In the genomic region with DNA sequence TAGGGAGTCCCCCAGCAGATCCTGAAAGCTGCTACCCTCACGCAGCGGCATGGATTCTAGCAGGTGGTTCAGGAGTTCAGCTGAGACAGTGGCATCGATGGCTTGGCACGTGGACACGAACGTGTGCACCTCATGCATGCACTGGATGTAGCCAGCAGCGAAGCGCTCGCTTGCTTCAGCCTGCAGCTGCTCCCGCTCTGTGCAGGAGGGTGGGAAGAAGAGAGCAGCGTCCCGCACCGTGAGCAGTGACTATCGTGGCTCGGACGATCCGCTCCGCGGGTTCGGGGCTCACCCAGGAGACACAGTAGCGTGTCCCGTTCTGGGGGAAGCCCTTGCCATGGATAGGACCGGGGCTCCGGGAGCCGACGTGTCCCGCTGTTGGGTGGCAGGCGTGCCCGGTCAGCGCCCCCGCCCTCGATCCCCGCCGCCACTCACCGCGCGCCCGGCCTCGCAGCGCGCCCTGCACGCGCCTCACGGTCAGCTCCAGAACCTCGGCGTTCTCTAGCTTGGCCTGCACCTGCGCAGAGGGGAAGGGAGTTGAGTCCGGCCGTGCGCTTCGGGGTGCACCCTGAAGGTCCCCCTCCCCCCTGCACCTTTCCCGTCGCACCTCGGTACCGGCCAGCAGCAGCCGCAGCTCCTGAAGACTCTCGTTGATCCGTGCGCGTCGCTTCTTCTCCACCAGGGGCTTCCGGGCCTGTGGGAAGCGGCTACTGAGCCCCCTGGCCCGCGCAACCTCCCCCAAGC, we compare ENCODE assay signal across 8 mouse cellular contexts. TPM values are rescaled to one million over a fixed set of nuclear protein-coding genes. Genes with fewer than 3 reads are reported as not detected.
DNase-seq lines count a peak whose midpoint lies in the region; ATAC-seq and TF ChIP-seq lines count a peak whose summit lies in the region.

No protein-coding gene starts in this region.

- H3K36me3 ChIP-seq in heart, adult 2 months (ENCODE audit: control insufficient read depth, insufficient read depth, low read length): no peaks in the 10 kb centered on the region
- no peaks in the 10 kb centered on the region for H3K36me3 ChIP-seq in ES-Bruce4 (ENCODE audit: control insufficient read depth, insufficient read depth, low read length, poor library complexity, severe bottlenecking)
- H3K36me3 ChIP-seq in heart, embryonic 13.5 days: peaks cover 19% of the 10 kb centered on the region
- no peaks in the 10 kb centered on the region for H3K36me3 ChIP-seq in midbrain, embryonic 11.5 days (ENCODE audit: control insufficient read depth, insufficient read depth, low read length)

- H3K27me3 ChIP-seq in heart, adult 2 months (ENCODE audit: control insufficient read depth, insufficient read depth, low read length): no peaks in the 10 kb centered on the region
- H3K27me3 ChIP-seq in ES-Bruce4 (ENCODE audit: control insufficient read depth, insufficient read depth, low read length, poor library complexity, severe bottlenecking): no peaks in the 10 kb centered on the region
- H3K27me3 ChIP-seq in cerebellum, adult 2 months (ENCODE audit: control insufficient read depth, insufficient read depth, low read length): no peaks in the 10 kb centered on the region
- H3K27me3 ChIP-seq in heart, embryonic 13.5 days (replicated peaks): no peaks in the 10 kb centered on the region
- no peaks in the 10 kb centered on the region for H3K27me3 ChIP-seq in midbrain, embryonic 11.5 days (ENCODE audit: control insufficient read depth, insufficient read depth, low read length)

- peak overlapping the region; percentile 86 for H3K9ac ChIP-seq in heart, adult 2 months (ENCODE audit: low read depth, low read length)
- peak overlapping the region; percentile 67 for H3K9ac ChIP-seq in ES-Bruce4 (ENCODE audit: low read depth, poor library complexity, severe bottlenecking)
- H3K9ac ChIP-seq in heart, embryonic 13.5 days: peak overlapping the region; percentile 91
- peak overlapping the region; percentile 94 for H3K9ac ChIP-seq in midbrain, embryonic 11.5 days (ENCODE audit: low read length)

- TF ChIP-seq POLR2A in heart, adult 2 months (IDR thresholded peaks at IDR 0.05; ENCODE audit: insufficient read depth, low read depth, low read length): no peak
- TF ChIP-seq POLR2A in ES-Bruce4 (IDR thresholded peaks at IDR 0.05; ENCODE audit: insufficient read depth, low read length): no peak
- no peak for TF ChIP-seq POLR2A in cerebellum, adult 2 months (IDR thresholded peaks at IDR 0.05; ENCODE audit: borderline replicate concordance, insufficient read depth, low read length)

- peaks cover 5% of the 10 kb centered on the region for H3K4me1 ChIP-seq in heart, adult 2 months (ENCODE audit: control insufficient read depth, insufficient read depth, low read length)
- H3K4me1 ChIP-seq in ES-Bruce4 (ENCODE audit: control insufficient read depth, insufficient read depth, low read length): no peaks in the 10 kb centered on the region
- peaks cover 13% of the 10 kb centered on the region; the same call in 1 of the 2 replicates for H3K4me1 ChIP-seq in cerebellum, adult 2 months (ENCODE audit: control insufficient read depth, insufficient read depth, low read length)
- peaks cover 27% of the 10 kb centered on the region for H3K4me1 ChIP-seq in heart, embryonic 13.5 days
- H3K4me1 ChIP-seq in midbrain, embryonic 11.5 days (ENCODE audit: control insufficient read depth, insufficient read depth, low read length): peaks cover 41% of the 10 kb centered on the region

- no peaks in the 10 kb centered on the region for H3K9me3 ChIP-seq in ES-Bruce4 (replicated peaks; ENCODE audit: control insufficient read depth, insufficient read depth, low read length, poor library complexity, severe bottlenecking)
- no peaks in the 10 kb centered on the region for H3K9me3 ChIP-seq in heart, embryonic 13.5 days
- H3K9me3 ChIP-seq in midbrain, embryonic 11.5 days (ENCODE audit: control insufficient read depth, low read length): no peaks in the 10 kb centered on the region

- TF ChIP-seq EP300 in heart, adult 2 months (IDR thresholded peaks at IDR 0.05; ENCODE audit: insufficient read depth, low read depth, low read length): no peak
- TF ChIP-seq EP300 in ES-Bruce4 (IDR thresholded peaks at IDR 0.05; ENCODE audit: insufficient read depth, low read depth, low read length): no peak

- no peaks in the 10 kb centered on the region for H3K79me2 ChIP-seq in heart, adult 2 months (replicated peaks; ENCODE audit: control insufficient read depth, insufficient read depth, low read length)

- intact Hi-C loops in heart, adult 2 months (cut with DNase I): loop anchor here (2.0 kb wide), 1 partner anchor 14 kb away; the partner anchor contains the start of gene Ilkap

- TF ChIP-seq CTCF in heart, adult 2 months (IDR thresholded peaks at IDR 0.05): no peak
- TF ChIP-seq CTCF in ES-Bruce4 (IDR thresholded peaks at IDR 0.05; ENCODE audit: low read depth, low read length): no peak
- TF ChIP-seq CTCF in cerebellum, adult 2 months (IDR thresholded peaks at IDR 0.05; ENCODE audit: borderline replicate concordance, insufficient read depth, low read depth, low read length): no peak

- no peak for DNase-seq in heart, adult 2 months
- DNase-seq in heart, adult 18-20 months: no peak
- peak in 1 of 2 experiments; percentile 42 for DNase-seq in cerebellum, adult 2 months
- DNase-seq in kidney, postnatal 25 days: peak; percentile 40 to 75
- no peak for DNase-seq in midbrain, embryonic 11.5 days (ENCODE audit: low spot score, missing footprints)
- no peak for DNase-seq in frontal cortex, postnatal 14 days (ENCODE audit: low spot score in 2 of 2)

- peak overlapping the region; percentile 91 for H3K4me2 ChIP-seq in heart, embryonic 13.5 days
- H3K4me2 ChIP-seq in midbrain, embryonic 11.5 days: peak overlapping the region; percentile 91

- 10% methylated on average over 64 of the region's 65 CpGs for WGBS in heart, adult 2 months
- WGBS in cerebellum, adult 2 months: 7% methylated on average over 65 of the region's 65 CpGs
- WGBS in heart, embryonic 13.5 days: 5% methylated on average over 64 of the region's 65 CpGs
- 2% methylated on average over 60 of the region's 65 CpGs for WGBS in midbrain, embryonic 11.5 days

- ATAC-seq in heart, embryonic 13.5 days (ENCODE audit: extremely low read depth, insufficient number of reproducible peaks, low FRiP score, low TSS enrichment): peak; percentile 11; the same call in 1 of the 2 replicates
- ATAC-seq in midbrain, embryonic 11.5 days (ENCODE audit: low FRiP score): no peak; the same call in 1 of the 2 replicates

- H3K27ac ChIP-seq in heart, adult 2 months: peak overlapping the region; percentile 89
- H3K27ac ChIP-seq in ES-Bruce4 (ENCODE audit: insufficient read depth, low read length): no peak overlapping the region
- no peak overlapping the region for H3K27ac ChIP-seq in cerebellum, adult 2 months (ENCODE audit: insufficient read depth, low read length)
- H3K27ac ChIP-seq in heart, embryonic 13.5 days (replicated peaks): peak overlapping the region; percentile 100
- peak overlapping the region; percentile 92 for H3K27ac ChIP-seq in midbrain, embryonic 11.5 days (ENCODE audit: low read depth, low read length)

- peak overlapping the region; percentile 78 for H3K4me3 ChIP-seq in heart, adult 2 months
- H3K4me3 ChIP-seq in ES-Bruce4 (ENCODE audit: low read depth, low read length): peak overlapping the region; percentile 75
- peak overlapping the region; percentile 80 for H3K4me3 ChIP-seq in cerebellum, adult 2 months (replicated peaks; ENCODE audit: insufficient read depth, low read depth, low read length)
- peak overlapping the region; percentile 75 for H3K4me3 ChIP-seq in heart, embryonic 13.5 days
- peak overlapping the region; percentile 72 for H3K4me3 ChIP-seq in midbrain, embryonic 11.5 days (ENCODE audit: low read depth, low read length)

RNA-seq across cellular contexts. Expression of gene Hes6, which starts 1.4 kb away (rescaled TPM):
- total RNA-seq in heart, adult 2 months (2021): 10 to 100 TPM; 17.4 to 18.2 TPM
- polyA plus RNA-seq in heart, adult 2 months (2012; rRNA removed): 23.6 and 25.8 TPM in 2 replicates
- total RNA-seq in heart, adult 18-20 months (2021): 10 to 100 TPM; 21.6 to 23.0 TPM
- 13.0 and 15.6 TPM in 2 replicates for polyA plus RNA-seq in ES-Bruce4 (2011; ENCODE audit: insufficient read depth, insufficient read length, low read depth, missing spikeins)
- 28.2 and 31.4 TPM in 2 replicates for polyA plus RNA-seq in cerebellum, adult 2 months (2012; rRNA removed)
- polyA plus RNA-seq in heart, embryonic 13.5 days (2015; fragmentation: Nextera tagmentation; extraction: Ambion mirVana): 61.5 and 70.9 TPM in 2 replicates
- polyA plus RNA-seq in midbrain, embryonic 11.5 days (2014; fragmentation: Nextera tagmentation; extraction: Ambion mirVana): 300 and 322 TPM in 2 replicates

RNA-seq across cellular contexts. Expression of gene Ilkap, which starts 13.8 kb away (rescaled TPM):
- total RNA-seq in heart, adult 2 months (2021): 10 to 100 TPM; 47.3 to 49.0 TPM
- polyA plus RNA-seq in heart, adult 2 months (2012; rRNA removed): 36.6 and 43.6 TPM in 2 replicates
- 10 to 100 TPM; 46.9 to 51.0 TPM for total RNA-seq in heart, adult 18-20 months (2021)
- polyA plus RNA-seq in ES-Bruce4 (2011; ENCODE audit: insufficient read depth, insufficient read length, low read depth, missing spikeins): 66.3 and 72.1 TPM in 2 replicates
- 101 and 103 TPM in 2 replicates for polyA plus RNA-seq in cerebellum, adult 2 months (2012; rRNA removed)
- 92.0 and 107 TPM in 2 replicates for polyA plus RNA-seq in heart, embryonic 13.5 days (2015; fragmentation: Nextera tagmentation; extraction: Ambion mirVana)
- polyA plus RNA-seq in midbrain, embryonic 11.5 days (2014; fragmentation: Nextera tagmentation; extraction: Ambion mirVana): 163 and 169 TPM in 2 replicates

RNA-seq across cellular contexts. Expression of gene Erfe, which starts 46.2 kb away (rescaled TPM):
- total RNA-seq in heart, adult 2 months (2021): under 1 TPM in 1 of 2 experiments, not detected in 1; 0.09 TPM
- polyA plus RNA-seq in heart, adult 2 months (2012; rRNA removed): 0.29 TPM in 2 replicates
- not detected for total RNA-seq in heart, adult 18-20 months (2021)
- polyA plus RNA-seq in ES-Bruce4 (2011; ENCODE audit: insufficient read depth, insufficient read length, low read depth, missing spikeins): 7.0 and 13.3 TPM in 2 replicates
- 0.11 TPM in 1 of 2 replicates, not detected in the other for polyA plus RNA-seq in cerebellum, adult 2 months (2012; rRNA removed)
- polyA plus RNA-seq in heart, embryonic 13.5 days (2015; fragmentation: Nextera tagmentation; extraction: Ambion mirVana): 1.3 and 1.8 TPM in 2 replicates
- polyA plus RNA-seq in midbrain, embryonic 11.5 days (2014; fragmentation: Nextera tagmentation; extraction: Ambion mirVana): 0.52 and 0.73 TPM in 2 replicates

RNA-seq across cellular contexts. Expression of gene Per2, which starts 46.7 kb away (rescaled TPM):
- 10 to 100 TPM in 1 of 2 experiments, 1 to 10 TPM in 1; 3.8 to 13.8 TPM for total RNA-seq in heart, adult 2 months (2021)
- polyA plus RNA-seq in heart, adult 2 months (2012; rRNA removed): 5.3 and 6.3 TPM in 2 replicates
- 1 to 10 TPM; 4.7 to 5.6 TPM for total RNA-seq in heart, adult 18-20 months (2021)
- 0.21 and 0.30 TPM in 2 replicates for polyA plus RNA-seq in ES-Bruce4 (2011; ENCODE audit: insufficient read depth, insufficient read length, low read depth, missing spikeins)
- polyA plus RNA-seq in cerebellum, adult 2 months (2012; rRNA removed): 15.4 and 18.1 TPM in 2 replicates
- 2.7 and 3.1 TPM in 2 replicates for polyA plus RNA-seq in heart, embryonic 13.5 days (2015; fragmentation: Nextera tagmentation; extraction: Ambion mirVana)
- 1.5 and 1.6 TPM in 2 replicates for polyA plus RNA-seq in midbrain, embryonic 11.5 days (2014; fragmentation: Nextera tagmentation; extraction: Ambion mirVana)

Comparison
In these comparisons a context has a peak if more than half of its experiments do, and no peak if none do; other contexts are left out.
1. DNase-seq: peak in kidney, postnatal 25 days (2 of 2); none in heart, adult 2 months (0 of 2), heart, adult 18-20 months (0 of 2), midbrain, embryonic 11.5 days (single experiment) and frontal cortex, postnatal 14 days (0 of 2).
2. H3K27ac ChIP-seq: peak in heart, adult 2 months (single experiment), heart, embryonic 13.5 days (single experiment) and midbrain, embryonic 11.5 days (single experiment); none in ES-Bruce4 (single experiment) and cerebellum, adult 2 months (single experiment).
3. Peak in every context shown above with its lines, with median percentiles within 50 percentile points of each other: H3K4me3 ChIP-seq and H3K9ac ChIP-seq.